Mouse (Mus musculus) embryo, embryonic 10 days (tissue): ENCODE measurements around the gene Fam89a.

Experiments
- DNase-seq: peaks from one replicate; pipeline ENCODE4 v3.0.0-alpha.2; 2015; ENCODE audit warnings: low spot score

The Fam89a gene

DNA sequence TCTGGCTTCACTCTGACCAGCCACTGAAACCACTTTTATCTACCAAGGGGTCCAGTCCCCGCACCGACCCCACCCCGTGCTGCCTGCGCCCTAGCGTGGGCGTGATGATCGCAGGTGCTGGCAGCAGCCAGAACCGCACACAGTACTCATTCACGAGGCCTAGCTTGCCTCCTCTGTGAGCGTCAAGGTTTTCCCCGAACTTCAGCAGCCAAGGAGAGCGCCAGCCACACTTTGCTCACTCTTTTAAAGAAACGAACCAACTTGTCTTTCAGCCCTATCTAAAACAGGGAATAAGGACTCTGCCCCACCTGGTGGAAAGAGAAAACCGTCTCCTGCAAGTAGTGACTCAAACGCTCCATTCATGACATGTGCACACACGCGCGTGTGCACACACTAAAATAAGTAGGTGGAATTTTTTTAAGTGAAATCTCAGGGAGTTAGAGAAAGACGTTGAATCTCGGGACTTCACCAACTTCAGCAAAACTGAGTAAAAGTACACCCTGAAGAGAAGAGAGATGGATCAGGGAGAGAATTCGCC, 762 bp upstream of the Fam89a start:
- no peak for DNase-seq

DNA sequence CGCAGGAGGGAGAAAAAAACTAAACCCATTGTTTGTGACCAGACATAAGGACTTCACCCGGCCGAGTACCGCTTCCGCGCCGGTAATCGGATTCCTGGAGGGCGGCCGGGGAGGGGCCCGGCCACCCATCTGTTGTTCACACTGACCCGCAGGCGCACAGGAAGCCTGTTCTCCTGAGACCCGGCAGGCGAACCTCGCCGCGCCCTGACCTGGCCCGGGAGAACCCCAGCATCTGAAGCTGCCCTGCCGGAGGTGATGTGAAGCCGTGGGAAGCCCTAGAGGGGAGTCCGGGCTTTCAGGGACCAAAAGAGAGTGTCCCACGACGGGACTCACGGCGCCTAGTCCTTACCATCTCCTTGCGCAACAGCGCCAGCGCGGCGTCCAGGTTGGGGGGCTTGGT, 441 bp downstream of the Fam89a start:
- peak; percentile 24 for DNase-seq

DNA sequence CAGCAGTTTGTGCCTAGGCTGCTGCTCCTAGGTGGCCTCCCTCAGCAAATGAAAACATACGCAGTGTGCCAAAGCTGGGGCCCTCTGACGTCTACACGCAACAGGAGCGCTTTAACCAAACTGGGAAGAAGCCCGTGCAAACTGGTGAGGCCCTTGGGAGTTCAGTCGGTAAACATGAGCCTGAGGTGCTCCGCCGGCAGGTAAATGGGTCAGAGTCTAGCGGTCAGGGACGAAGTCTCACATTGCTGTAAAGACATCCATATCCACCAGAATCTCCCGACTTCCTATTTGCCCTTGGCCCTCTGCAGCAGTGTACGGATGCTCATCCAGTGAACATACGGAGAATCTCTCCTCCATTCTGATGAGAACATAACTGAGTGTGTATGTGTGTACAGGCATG, 5.0 kb downstream of the Fam89a start:
- DNase-seq: no peak

DNA sequence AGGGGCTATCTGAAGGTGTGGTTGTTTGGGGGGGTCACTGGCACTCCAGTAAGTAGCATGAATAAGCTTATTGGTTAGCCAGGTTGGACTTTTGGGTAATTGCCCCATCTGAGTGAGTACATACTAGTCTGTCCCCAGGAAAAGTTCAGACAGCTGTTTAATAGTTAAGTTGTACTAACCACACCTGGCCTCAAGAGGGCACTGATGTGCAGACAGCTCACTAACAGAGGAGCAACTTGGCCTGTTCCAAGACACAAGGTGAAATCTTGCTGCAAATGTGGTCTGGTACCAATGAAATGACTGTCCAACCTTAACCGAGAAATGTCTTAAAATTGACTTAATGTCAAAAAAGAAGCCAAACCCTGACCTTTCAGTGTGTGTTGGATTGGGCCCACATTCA, 12.4 kb downstream of the Fam89a start:
- DNase-seq: peak; percentile 39

DNA sequence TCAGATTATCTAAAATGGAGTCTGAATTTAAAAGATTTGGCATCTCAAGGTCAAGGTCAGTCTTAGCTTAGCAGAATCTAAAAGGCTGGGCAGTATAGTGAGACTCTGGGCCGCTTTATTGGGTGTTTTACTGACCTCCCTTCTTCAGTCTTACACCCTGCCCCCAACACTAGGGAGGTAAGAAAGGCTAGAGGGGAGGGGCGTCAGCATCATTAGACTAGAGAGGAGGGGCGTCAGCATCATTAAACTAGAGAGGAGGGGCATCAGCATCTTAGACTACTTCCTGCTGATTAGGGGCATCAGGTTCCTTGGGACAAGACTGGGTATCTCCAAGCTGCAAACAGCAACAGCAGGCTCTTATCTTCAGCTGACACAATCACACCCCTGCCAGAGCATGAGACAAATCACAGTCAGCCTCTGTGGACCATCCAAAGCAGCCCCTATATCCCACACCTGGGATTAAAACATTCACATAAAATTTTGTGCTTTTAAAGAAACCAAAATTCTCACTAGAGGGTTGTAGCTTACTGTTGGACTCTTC, 16.2 kb downstream of the Fam89a start:
- no peak for DNase-seq

DNA sequence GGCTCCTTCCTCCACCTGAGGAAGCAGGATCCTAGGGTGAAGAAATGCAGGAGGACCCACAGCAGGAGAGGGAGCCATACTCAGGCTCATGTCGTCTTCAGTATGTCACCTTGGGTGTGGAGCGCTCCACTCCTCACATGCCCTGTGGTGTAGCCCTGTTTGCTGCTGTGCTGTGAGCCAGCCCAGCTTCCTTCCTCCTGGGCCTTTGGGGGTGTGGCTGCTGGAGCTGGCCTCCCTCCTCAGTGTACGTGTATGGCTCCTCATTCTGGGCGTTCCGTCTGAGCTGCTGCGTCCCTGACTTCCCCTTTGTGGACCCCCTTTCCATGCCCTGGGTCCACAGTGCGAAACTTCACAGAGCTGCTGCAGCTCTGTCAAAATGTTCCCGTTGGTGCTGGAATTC, 18.8 kb downstream of the Fam89a start:
- no peak for DNase-seq

DNA sequence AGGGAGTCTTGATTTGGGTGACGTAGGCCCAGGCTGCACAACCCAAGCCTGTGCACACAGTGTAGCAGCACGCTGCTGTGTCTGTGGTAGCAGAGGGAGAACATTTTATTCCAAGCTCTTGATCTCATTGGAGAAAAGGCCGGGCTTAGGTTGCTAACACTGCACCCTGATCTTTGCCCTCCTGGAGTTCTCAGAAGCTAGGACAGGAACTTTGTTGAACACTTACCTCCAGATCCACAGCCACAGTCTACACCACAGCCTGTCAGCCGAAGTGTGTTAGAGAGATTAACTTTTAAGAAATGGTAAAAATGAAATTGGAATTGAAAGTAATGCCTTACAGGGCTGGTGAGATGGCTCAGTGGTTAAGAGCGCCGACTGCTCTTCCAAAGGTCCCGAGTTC, 27.3 kb downstream of the Fam89a start:
- DNase-seq: no peak

DNA sequence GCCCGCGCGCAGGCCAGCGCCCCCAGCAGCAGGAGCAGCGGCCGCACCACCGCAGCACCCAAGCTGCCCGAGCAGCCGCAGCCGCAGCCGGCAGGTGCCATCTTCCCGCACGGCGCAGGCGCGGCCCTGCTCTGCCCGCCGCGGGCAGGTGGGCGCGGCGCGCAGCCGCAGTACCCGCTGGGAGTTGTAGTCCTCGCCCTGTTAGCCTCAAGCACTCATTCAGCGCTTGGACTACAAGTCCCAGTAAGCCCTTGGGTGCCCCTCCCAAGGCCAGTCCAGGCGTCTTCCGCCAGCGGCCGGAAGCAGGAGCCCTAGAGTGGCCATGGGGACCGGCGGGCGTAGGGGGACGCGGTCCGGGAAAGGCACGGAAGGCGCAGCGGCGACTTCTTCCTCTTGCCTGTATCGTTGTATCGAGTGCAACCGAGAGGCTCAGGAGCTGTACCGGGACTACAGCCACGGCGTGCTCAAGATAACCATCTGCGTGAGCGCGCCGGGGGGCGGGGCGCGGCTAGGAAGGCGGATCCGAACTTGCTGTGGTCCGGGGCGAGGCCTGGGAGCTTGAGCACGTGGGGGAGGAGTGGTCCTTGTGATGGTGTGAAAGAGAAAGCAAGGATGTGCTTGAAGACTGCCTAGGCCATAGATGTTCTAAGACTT, 29.6 kb downstream of the Fam89a start, which contains the start of the genes Ttc13 and Arv1:
TSS of gene Ttc13 (minus strand) at position 122 of the 654 bp plus-strand sequence.
TSS of gene Arv1 (plus strand) at position 278 of the 654 bp plus-strand sequence.
- DNase-seq: peak; percentile 96

DNA sequence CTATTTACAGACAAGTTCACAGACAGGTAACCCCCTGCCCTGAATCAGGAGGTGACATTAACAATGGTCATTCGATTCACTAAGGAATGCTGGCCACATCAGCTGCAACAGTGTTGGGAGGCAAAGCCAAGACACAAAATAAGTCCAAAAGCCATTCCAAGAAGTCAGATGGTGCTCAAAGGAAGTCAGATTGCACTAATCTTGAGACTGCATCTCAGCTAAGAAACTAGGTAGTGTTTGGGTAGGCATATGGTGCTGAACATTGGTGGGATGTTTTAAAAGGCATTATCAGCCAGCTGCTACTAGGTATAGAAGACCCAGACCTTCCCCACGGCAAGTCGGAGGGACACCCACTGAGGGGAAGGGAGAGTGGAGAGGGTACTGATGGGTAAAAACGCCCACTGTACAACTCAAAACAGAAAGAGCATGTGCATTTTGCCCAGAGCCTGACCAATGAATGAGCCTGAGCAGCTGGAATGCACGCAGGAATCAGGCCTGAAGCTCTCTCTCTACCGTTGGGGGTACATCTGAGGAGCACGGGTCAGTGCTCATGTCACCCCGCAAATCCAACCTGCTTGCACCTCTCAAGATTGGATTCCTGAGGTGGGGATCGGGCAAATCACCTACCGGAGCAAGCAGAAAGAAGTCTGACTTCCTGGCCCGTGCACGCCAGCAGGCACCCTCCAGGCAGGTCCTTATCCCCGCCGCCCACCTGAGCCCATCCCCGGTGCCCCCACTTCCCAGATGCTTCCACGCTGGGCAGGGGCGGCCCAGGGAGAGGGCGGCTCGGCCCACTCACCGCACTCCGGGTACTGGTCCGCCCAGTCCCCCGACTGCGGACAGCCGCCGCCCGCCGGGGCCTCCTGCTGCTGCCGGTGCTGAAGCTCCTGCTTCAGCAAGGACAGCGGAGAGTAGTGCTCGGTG, 30.4 kb downstream of the Fam89a start:
- DNase-seq: no peak

DNA sequence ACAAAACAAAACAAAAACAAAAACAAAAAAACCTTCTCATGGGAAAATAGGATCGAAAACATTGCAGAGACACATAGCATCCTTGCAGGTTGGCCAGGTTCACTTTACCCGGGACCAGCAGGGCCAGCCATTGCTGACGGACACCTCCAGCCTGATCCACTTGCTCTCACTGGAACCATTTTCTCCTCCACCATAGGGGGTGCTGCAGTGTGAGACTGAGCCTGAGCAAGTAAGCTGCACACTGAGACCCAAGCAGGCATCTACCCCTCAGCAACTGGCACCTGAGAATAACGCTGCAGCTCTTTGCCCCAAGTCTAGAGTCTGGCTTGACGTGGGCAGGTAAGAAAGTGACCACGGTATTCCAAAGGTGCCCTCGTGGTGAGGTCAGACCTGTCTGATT, 31.5 kb downstream of the Fam89a start:
- DNase-seq: no peak

DNA sequence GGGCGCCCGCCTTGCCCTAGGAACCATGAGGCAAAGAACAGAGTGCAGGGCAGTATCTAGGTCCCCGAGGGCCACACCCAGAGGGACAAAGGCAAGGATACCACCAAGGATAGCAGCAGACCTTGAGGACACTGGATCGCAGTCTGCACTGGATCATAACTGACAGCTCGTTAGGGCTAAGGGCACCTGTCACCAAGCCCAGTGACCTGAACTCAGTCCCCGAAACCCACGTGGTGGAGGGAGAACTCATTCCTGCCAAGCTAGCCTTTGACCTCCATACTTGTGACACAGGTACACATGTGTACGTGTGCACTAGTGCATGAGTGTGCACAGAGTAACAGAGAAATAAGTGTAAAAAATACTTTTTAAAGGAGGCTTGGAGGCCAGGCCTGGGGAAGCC, 35.9 kb downstream of the Fam89a start:
- no peak for DNase-seq

DNA sequence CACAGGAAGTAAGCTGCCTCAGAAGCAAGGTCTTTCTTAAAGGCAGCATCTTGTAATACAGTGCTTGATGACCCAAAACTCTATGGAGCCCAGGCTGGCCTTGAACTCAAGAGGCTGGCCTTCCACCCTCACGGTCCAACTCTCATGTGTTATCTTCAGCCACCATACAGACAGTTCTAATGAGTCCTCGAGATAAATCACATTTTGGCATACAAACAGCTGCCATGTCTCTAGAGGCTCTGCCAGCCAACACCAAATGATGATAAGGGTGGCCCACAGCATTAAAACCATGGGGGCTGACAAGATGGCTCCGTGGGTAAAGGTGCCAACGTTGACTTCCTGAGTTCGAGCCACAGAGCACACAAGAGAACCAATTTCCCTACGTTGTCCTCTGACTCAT, 38.4 kb downstream of the Fam89a start:
- no peak for DNase-seq

DNA sequence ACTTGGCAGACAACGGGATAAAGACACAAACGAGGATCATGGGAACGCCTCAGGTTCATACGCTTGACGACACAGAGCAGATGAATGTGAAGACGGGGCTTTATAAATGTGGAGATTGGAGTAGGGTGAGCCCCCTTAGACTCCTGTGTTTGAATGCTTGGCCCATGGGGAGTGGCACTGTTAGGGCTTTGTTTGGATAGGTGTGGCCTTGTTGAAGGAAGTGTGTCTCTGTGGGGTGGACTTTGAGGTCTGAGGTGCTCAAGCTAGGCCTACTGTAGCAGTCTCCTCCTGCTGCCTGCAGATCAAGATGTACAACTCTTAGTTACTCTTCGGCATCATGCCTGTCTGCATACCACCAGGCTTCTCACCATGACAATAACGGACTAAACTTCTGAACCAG, 45.8 kb downstream of the Fam89a start:
- DNase-seq: no peak

DNA sequence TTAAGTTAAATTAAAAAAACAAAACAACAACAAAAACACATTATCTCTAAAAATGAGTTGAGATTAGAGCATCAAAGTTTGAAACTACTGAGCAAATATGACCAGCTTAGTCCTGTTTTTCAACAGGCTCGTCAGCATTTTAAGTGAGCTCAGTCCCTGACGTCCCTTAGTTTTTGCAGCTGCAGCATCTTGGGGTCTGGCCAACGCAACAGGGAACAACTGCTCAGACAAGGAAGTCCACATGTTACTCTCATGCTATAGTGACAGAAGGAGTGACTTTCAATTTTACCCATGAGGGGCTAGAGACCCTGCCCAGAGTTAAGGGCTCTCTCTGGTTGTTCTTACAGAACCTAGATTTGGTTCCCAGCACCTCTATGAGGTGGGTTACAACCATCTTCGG, 47.3 kb downstream of the Fam89a start:
- DNase-seq: no peak

DNA sequence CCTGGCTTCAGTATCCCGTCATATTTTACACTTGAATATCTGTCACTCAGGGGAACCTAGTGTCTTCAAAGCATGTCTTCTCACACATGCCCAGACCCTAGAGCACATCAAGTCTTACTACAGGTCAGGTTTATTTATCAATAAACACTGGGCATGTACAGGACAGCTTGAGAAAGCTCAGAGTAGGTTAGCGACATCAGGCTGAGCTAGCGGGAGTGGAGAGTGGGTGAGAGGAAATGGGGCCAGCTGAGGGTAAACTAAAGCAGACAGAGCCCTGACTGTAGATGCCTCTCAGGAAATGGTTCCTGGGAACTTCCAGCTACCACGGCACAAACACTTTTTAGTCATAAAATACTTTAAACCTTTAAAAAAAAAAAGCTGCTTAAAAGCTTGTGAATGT, 48.1 kb downstream of the Fam89a start:
- DNase-seq: no peak

DNA sequence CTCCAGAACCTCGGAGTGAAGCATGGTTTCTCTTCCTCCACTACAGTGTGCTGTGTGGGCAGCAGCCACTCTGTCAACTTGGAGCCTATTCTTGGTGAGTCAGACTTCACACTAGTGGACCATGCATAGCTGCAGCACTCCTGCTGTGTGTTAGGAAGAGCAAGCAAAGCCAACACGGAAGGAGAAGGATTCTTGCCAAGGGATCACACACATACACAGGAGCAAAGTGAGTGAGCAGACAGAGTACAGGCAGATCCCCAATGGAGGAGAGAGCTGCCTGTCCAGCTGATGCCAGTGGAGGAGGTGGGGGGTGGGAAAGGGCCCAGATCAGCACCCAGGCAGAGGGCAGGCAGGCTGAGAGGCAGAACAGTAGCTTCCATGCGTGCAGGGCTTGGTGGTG, 49.4 kb downstream of the Fam89a start:
- DNase-seq: no peak

DNA sequence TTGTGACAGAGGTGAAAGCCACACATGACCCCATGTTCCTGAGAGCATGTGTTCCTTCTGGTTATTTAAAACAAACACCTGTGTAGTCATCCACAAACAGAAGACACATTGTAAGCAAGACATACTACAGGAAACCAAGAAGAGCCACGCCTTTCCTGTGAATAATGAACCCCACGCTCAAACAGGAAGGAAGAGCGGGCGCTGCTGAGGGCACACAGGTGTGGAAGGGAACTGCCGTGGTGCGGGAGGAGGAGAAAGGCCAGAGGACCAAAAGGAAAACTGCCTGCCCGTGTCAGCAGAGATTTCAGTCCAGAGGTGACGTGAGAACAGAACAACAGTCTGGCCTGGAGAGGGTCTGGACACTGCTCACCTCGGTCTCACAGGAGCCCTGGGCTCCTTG, 50.6 kb downstream of the Fam89a start:
- no peak for DNase-seq

DNA sequence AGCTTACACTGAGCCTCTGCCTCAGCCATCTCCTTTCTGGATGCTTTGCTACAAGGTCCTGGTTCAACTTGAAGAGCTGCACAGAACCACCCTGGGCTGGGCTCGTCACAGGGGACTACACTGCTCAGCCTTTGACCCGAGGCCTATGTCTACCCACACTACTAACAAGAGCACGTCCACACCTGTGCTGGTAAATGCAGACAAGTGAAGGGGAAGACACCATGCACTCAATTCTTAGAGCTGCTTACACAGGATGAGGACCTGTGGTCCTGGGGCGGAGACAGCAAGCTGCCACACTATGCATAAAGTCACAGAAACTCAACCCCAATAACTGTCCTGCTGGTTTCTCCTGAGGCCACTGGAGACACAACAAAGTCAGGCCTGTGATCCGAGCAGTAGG, 51.4 kb downstream of the Fam89a start:
- DNase-seq: no peak

DNA sequence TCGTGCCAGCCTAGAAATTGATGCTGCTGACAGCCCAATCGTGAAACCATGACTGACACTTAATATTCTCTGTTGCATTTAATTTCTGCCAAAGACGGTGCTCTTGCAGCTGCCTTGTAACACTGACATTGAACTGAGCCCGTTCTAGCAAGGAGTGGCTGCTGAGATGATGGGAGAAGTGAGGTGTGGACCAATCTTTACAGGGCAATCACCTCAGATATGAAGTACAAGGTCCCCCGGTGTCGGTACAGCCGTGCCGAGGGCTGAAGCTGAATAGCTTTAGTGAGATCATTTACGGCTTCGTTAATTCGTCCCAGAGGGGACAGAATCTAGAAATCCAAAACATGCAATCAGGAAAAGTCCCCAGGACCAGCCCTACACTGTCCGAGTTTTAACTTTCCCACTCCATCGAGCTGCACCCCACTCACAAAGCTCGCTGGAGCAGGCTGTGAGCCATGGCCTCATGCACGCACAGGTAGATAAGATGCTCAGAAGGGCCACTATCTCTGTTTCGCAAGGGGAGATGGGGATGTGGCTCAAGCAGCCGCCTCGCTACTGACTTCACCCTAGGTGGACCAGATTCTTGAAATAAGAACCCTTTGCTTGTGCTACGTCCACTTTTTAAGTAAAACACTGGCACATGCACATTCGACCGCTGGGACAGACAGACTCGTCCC, 56.1 kb downstream of the Fam89a start:
- DNase-seq: no peak

DNA sequence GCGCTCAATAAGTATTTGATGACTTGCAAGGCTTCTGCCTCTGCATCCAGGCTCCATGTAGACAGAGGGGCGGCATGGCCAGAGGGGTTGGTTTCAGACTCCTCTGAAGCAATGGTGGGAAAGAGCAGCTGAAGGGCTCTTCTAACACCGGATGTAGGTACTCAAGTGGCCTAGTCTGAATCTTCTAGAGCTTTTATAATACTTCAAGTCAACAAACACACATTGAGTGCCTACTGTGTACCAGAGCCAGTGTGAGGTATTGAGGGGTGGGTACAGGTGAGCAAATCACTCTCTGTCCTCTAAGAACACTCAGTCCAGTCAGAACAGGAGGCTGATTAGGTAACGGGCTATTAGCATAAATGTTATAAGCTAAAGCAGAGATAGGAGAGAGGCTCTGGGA, 59.9 kb downstream of the Fam89a start:
- DNase-seq: no peak
